Mouse (Mus musculus) cerebellum, postnatal 36 days (tissue): ENCODE data around the gene Txnip.
A peak's percentile ranks its signal among the peaks of the same experiment; 100 is the strongest.

Experiments used
- DNase-seq, 2 experiments: peaks; one replicate each; pipeline ENCODE4 v3.0.0; 2021 to 2022; ENCODE audit warnings: mixed read lengths in 2 of 2

Gene Txnip

GRCm38 (mm10) chr3:96569966-96570605 lies 12.3 kb downstream of the Txnip start:
- no peak for DNase-seq

DNA sequence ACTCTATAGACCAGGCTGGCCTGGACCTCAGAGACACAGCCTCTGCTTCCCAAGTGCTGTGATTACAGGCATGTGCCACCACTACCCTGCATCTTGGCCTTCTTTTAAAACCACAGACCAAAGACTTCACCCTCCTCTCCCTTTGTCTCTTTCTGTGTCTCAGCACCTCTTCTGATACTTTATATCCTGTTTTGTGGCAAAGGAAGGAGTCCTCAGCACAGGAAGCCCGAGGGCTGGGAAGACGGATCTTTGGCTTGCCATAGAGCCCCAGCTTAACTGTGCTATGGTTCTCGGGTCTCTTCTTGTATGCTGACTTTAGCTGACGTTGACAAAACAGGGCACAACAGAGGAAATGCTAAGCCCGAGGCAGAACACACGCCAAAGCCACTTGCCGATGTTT lies 12.9 kb downstream of the Txnip start:
- no peak for DNase-seq

DNA sequence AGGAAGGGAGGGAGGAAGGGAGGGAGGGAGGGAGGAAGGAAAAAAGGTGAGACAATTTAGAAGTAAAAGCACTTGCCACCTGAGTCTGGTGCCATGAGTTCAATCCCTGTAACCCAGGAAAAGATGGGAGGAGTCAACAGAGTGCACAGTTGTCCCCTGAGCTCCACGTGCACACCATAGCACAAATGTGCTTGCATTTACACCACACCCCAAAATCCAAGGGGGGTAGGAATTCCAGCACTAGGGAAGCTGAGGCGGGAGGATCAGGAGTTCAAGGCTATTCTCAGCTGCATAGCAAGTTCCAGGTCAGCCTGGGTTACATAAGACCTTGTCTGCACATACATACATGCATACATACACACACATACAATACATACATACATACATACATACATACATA lies 13.6 kb downstream of the Txnip start:
- no peak for DNase-seq

- DNase-seq: no peak
Observed at GRCm38 (mm10) chr3:96571896-96572698, 14.3 kb downstream of the Txnip start.

- no peak for DNase-seq
Observed at GRCm38 (mm10) chr3:96573611-96574511, 16.1 kb downstream of the Txnip start.

DNA sequence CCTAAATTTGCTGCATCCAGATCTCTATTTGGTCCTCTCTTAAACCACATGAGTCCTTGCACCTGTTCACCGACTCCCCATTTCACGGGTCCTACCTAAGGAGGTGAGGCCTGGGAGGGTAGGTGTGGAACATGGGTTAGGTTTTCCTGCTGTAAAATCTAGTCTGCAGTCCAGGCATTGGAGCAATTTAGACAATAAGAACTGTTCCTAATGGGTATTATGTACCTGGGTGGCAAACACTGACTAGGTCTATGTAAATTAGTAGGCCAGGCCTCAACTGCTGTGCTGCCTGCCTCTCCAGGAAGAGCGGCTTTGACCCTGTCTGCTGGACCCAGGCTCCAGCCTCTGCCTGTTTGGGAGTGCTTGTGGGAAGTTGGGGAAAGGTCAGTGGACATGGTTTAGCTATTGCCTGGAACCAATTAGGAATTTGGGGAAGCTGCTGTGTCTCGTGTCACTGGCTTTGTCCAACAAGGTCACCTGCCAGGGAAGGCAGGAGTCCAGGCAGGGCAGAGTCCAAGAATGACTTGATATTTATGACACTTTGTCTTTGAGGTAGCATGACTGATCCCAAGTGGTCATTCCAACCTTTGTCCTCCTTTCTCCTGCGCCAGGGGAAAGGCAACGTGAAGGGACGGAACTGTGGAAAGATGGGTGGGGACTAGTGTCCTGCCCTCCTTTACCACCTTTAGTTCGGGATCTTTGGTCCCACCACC lies 17.7 kb downstream of the Txnip start:
- no peak for DNase-seq

DNA sequence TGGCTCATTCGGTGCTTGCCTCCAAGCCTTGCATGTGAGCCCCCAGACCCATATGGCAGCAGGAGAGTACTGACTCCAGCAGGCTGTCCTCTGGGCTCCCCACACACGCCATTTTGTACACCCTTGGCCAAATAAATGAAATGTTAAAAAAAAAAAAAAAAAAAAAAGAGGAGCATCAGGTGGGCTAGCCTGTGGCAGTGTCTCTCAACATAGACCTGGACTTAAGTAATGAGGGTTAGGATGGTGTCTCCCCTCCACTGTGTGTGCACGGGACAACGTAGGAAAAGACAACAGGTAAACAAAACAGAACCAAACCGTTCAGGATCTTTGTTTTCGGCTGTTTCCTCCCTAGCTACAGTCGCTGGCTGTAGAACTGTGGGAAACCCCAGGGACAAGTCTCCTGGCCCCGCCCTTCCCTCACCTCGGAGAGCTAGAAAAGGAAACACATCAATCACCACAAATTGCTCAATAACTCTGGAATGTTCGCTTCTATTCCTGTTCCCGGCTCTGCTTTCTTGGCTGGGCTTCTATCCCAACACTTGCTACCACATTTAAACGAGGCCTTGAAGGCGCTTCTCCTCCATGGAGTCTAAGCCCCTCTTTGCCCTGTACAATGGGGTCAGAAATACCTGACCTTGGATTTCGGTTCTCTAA lies 18.4 kb downstream of the Txnip start:
- DNase-seq: no peak

DNA sequence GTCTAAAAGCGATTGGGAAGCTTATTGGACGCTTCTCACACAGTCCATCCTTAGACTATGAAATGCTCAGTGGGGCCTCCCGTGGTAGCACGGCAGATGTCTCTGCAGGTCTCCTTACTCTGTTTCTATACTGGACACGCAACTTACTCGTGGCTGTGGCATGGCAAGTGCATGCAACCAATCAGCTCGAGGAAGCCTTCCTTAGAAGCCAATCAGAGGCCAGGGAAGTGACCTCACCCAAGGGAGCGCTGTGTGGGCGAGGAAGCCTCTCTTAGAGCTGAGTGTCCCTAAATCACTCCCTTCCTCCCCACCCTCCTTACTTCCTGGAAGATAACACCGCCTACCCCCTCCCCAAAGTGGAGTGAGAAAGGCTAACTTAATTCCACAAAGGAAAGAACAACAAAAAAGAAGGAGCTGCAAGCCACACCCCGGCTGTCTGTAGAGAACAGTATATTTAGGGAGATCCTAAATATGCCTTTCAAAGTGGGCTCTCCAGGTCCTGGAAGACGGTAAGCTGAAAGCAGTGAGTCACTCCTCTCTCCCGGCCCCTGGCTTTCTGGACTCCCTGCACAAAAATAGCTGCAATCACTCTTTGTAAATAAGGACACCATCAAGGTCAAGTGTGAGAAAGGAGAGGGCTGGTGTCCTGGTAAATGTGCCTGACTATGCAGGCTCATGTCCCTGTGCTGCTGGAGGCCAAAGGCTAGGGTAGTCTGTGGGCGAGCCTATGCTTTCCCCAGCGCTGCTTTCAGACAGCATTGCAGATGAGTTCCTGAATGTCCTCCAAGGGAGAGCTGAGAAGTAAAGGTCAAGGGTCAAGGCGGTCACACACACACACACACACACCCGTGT lies 19.2 kb downstream of the Txnip start, which contains the start of gene Gm16253:
Gene Gm16253 (plus strand): TSS at position 295 of the 852 bp plus-strand sequence.
- peak; percentile 64 to 66 for DNase-seq

DNA sequence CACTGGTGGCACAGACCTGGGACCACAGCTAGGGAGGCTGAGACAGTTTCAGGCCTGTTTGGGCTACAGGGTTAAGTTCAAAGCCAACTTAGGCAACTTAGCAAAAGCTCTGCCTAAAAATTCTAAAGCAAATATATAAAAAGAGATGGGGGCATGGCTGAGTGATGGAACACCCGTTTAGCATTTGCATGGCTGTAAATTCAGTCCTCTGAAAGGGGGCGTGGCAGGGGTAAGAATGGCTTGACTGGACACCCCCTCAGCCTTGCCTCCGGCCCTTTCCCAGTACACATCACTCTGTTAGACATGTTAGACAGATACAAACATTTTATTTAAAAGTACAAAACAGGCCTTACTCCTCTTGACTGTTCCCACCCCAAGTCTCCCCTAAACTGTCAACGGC lies 19.8 kb downstream of the Txnip start:
- DNase-seq: no peak

DNA sequence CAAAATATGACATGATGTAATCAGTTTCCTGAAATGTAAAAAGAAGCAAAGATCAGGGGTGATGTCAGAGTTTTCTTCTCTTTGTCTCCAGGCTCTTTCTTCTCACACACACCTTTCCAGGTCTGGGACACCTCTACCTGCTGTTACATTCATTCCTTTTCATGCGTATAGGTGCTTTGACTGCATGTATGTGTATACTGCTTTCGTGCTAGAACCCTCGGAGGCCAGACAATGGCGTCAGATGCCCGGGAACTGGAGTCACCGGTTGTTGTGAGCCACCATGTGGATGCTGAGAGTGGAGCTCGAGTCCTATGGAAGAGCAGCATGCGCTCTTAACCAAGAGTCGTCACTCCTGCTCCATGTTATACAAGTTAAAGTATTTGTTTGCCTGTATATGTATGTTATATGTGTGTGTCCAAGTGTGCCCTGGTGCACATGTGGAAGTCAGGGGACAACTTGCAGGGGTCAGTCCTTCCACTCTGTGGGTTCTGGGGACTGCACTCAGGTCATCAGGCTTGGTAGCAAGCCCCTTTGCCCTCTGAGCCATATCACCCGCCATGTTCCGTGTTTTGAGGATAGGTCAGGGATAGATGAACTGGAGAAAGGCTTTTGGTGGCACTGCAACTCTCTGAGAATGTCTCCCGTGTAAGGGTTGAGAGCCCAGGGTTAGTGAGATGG lies 20.9 kb downstream of the Txnip start:
- DNase-seq: no peak

- no peak for DNase-seq
Observed at GRCm38 (mm10) chr3:96579239-96579750, 21.5 kb downstream of the Txnip start.

- peak; percentile 92 for DNase-seq
Observed at GRCm38 (mm10) chr3:96579885-96580454, 22.2 kb downstream of the Txnip start.

GRCm38 (mm10) chr3:96581141-96581540 lies 23.4 kb downstream of the Txnip start:
- DNase-seq: no peak

DNA sequence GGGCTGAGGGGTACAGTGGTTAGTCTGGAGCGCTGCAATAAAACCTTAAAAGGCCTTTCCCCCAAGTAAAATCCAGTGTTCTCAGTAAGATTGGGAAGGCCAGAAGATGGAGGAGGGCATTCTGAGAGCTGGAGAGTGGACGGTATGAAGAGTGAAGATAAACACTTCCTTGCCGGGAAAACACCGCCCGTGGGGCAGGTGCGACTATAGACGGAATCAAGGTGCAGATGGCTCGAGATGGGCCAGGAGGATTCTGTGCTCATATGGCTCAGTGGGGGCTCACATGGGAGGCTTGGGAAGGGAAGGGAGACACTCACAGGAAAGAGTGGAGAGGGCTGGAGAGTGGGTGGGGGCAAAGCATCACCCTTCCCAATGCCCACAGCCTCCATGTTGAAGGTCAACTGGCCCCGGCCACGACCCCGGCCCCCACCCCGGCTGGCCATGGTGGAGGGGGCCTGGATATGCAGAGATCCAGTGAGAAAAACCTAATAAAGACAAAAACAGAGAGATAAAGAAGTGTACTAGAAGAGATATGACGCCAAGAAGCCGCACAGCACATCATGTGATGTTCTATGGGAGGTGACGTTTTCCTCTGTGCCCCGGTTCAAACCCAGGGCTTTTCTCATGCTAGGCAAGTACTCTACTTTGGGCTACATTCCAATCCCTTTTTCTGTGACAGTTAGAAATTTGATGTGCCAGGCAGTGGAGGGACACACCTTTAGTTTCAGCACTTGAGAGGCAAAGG lies 24.2 kb downstream of the Txnip start:
- no peak for DNase-seq

DNA sequence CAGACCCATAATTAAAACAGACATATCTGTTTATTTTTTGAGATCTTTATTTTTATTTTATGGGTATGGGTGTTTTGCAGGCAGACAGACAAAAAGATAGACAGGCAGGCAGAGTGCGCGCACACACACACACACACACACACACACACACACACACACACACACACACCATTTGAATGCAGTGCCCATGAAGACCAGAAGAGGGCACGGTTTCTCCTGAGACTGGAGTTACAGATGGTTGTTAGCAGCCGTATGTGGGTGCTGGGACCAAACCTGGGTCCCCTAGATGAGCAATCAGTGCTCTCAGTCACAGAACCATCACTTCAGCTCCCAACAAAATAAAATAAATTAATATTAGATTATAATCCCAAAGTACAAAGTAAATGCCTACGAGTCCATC lies 25.6 kb downstream of the Txnip start:
- DNase-seq: no peak

GRCm38 (mm10) chr3:96590657-96591056 lies 32.9 kb downstream of the Txnip start:
- DNase-seq: no peak

DNA sequence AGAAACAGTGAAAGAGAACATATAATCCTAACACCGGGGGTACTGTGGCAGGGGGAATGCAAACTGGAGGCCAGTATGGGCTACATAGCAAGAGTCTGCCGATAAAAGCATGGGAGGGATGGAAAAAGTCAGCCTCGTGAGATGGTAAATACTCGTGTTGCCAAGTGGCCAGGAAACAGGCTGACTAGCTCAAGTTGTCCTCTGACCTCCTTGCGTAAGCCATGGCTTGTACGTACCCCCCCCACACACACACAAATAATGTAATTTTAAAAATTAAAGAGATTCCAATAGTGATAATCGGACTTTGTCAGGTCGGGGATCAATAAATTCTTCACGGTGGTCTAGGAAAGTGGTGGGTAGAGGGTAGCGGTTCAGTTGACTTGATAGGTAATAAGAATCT lies 35.6 kb downstream of the Txnip start:
- peak; percentile 28 to 39 for DNase-seq

DNA sequence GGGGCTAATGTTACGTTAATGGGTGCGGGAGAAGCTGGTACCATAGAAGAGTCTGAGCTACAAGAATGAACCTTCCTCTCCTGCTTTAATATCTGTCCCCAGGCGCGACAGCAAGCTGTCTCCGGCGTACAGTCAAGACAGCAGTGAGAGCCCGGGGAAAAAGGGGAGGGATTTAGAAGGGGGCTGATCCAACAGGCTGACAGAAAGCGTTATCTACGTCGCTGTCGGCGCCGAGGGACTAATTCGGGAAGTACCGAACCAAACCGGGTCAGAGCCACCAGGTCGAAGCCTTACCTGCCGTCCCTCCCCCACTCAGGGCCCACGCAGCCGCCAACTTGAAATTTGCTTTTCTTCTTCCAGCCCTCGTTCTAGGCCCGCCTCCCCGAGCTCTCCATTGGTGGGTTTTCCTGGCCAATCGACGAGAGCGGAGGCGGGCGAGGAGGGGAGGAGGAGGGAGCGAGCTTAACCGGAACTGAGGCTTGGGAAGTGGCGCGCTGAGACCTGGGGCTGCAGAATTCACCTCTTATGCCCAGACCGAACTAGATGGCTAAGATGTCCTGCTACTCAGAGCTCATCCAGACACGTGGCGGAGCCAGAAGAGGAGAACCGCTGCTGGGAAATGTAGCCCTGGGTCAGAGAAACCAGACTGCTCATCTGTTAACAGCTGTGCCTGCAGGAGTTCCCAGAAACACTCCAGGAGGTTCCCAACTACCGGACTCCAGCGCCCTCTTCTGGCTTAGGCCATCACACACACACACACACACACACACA lies 36.2 kb downstream of the Txnip start, which contains the start of gene Polr3gl:
Gene Polr3gl (minus strand): TSS at position 392 of the 771 bp plus-strand sequence.
- DNase-seq: peak; percentile 96 to 97
